Mouse (Mus musculus): Measurements from ENCODE around the gene AI661453. TPM values are rescaled to one million over a fixed set of nuclear protein-coding genes. Genes with fewer than 3 reads are reported as not detected.

The AI661453 gene
- total and polyA plus RNA-seq, 3 experiments: not detected

DNA sequence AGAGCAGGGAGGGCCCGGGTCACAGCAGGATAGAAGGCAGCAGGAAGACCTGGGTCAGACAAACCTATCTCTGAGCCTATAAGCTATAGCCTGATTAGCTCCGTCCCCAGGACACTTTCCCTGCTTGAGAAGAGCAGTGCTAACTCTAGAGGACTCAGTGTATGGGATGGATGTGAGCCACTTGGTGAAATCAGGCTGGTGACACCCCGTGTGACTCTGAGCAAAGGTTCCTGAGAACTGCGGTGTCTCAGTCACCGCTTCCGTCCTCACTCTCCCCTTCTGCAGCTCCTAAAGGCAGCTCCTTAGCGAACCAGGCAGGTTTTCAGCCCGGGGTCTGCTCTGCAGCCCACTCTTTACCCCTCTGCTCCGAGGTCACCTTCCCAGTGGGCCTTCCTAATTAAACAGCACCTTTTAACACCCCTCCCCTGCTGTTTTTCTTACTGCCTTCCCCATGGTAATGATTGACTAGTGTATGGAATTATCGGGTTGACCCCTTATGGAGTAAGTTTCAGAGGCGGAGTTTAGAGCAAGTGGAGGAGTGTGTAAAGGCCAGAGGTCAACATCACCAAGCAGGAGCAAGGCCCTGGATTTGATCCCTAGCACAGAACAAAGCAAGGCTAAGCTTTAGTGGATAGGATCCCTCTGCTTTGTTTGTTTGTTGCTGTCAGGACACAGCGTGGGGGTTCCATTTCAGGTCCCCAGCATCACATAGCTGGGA lies 28.0 kb downstream of the AI661453 start:
- DNase-seq (ENCODE audit: low read depth, low spot score): no peak
- Histone ChIP-seq H3K4me1 (ENCODE audit: control insufficient read depth in 1 of 2, insufficient read depth in 2 of 2, low read length in 2 of 2) (peaks cover 0 to 6% of the 10 kb centered on the region in 2 experiments; a peak in 2 of 4 replicates), H3K27me3 (ENCODE audit: control insufficient read depth in 1 of 2, insufficient read depth in 2 of 2, low read length in 2 of 2) (peaks cover 3 to 5% of the 10 kb centered on the region in 2 experiments; a peak in 3 of 4 replicates), H3K4me3 (ENCODE audit: control insufficient read depth in 1 of 2, insufficient read depth in 1 of 2, low read depth in 2 of 2, low read length in 2 of 2) (no peak overlapping the region), H3K9ac (ENCODE audit: control insufficient read depth, low read depth, low read length, poor library complexity, severe bottlenecking) (no peak overlapping the region), H3K27ac (ENCODE audit: control insufficient read depth, low read depth, low read length) (no peak overlapping the region), H3K9me3 (replicated peaks; ENCODE audit: insufficient read depth, low read length) (no peaks in the 10 kb centered on the region), H3K36me3 (ENCODE audit: control insufficient read depth in 1 of 2, insufficient read depth in 2 of 2, low read length in 2 of 2) (no peaks in the 10 kb centered on the region), H3K79me2 (ENCODE audit: control insufficient read depth, insufficient read depth, low read length, poor library complexity) (no peaks in the 10 kb centered on the region)
- TF ChIP-seq GABPA (IDR thresholded peaks at IDR 0.05; ENCODE audit: low read depth, low read length): no peak

- DNase-seq (ENCODE audit: low read depth, low spot score): peak; percentile 20
- no peak overlapping the region for H3K4me3 ChIP-seq (ENCODE audit: control insufficient read depth in 1 of 2, insufficient read depth in 1 of 2, low read depth in 2 of 2, low read length in 2 of 2)
- no peaks in the 10 kb centered on the region for H3K79me2 ChIP-seq (ENCODE audit: control insufficient read depth, insufficient read depth, low read length, poor library complexity)
- H3K27ac ChIP-seq (ENCODE audit: control insufficient read depth, low read depth, low read length): no peak overlapping the region
- H3K9me3 ChIP-seq (replicated peaks; ENCODE audit: insufficient read depth, low read length): no peaks in the 10 kb centered on the region
- H3K27me3 ChIP-seq (ENCODE audit: control insufficient read depth in 1 of 2, insufficient read depth in 2 of 2, low read length in 2 of 2): peaks cover 3 to 5% of the 10 kb centered on the region in 2 experiments; a peak in 3 of 4 replicates
- TF ChIP-seq TAL1 (IDR thresholded peaks at IDR 0.05; ENCODE audit: low read length) (0 out of 2 replicates have a peak, but pooled peaks have one; percentile 27), USF1 (IDR thresholded peaks at IDR 0.05; ENCODE audit: low read depth, low read length) (no peak)
- no peak overlapping the region for H3K9ac ChIP-seq (ENCODE audit: control insufficient read depth, low read depth, low read length, poor library complexity, severe bottlenecking)
- H3K4me1 ChIP-seq (ENCODE audit: control insufficient read depth in 1 of 2, insufficient read depth in 2 of 2, low read length in 2 of 2): no peaks in the 10 kb centered on the region; a peak in 1 of 4 replicates
- no peaks in the 10 kb centered on the region for H3K36me3 ChIP-seq (ENCODE audit: control insufficient read depth in 1 of 2, insufficient read depth in 2 of 2, low read length in 2 of 2)
Measured at GRCm38 (mm10) chr17:47465016-47465415, 28.6 kb downstream of the AI661453 start.

- H3K27me3 ChIP-seq (ENCODE audit: control insufficient read depth in 1 of 2, insufficient read depth in 2 of 2, low read length in 2 of 2): peaks cover 3 to 5% of the 10 kb centered on the region in 2 experiments; a peak in 3 of 4 replicates
Measured at GRCm38 (mm10) chr17:47466284-47466683, 29.9 kb downstream of the AI661453 start.

More at GRCm38 (mm10) chr17:47466284-47466683, 29.9 kb downstream of the AI661453 start:
- H3K27ac ChIP-seq (ENCODE audit: control insufficient read depth, low read depth, low read length): no peak overlapping the region
- H3K4me3 ChIP-seq (ENCODE audit: control insufficient read depth in 1 of 2, insufficient read depth in 1 of 2, low read depth in 2 of 2, low read length in 2 of 2): no peak overlapping the region
- no peaks in the 10 kb centered on the region for H3K79me2 ChIP-seq (ENCODE audit: control insufficient read depth, insufficient read depth, low read length, poor library complexity)
- H3K36me3 ChIP-seq (ENCODE audit: control insufficient read depth in 1 of 2, insufficient read depth in 2 of 2, low read length in 2 of 2): no peaks in the 10 kb centered on the region
- H3K4me1 ChIP-seq (ENCODE audit: control insufficient read depth in 1 of 2, insufficient read depth in 2 of 2, low read length in 2 of 2): no peaks in the 10 kb centered on the region; a peak in 1 of 4 replicates
- TF ChIP-seq SIN3A (IDR thresholded peaks at IDR 0.05; ENCODE audit: low read length) (no peak), MYB (IDR thresholded peaks at IDR 0.05; ENCODE audit: low read depth, low read length) (no peak), ZC3H11A (IDR thresholded peaks at IDR 0.05; ENCODE audit: low read depth, low read length) (no peak), JUND (IDR thresholded peaks at IDR 0.05; ENCODE audit: low read depth, low read length) (no peak), POLR2AphosphoS2 (IDR thresholded peaks at IDR 0.05; ENCODE audit: low read length) (no peak), TBP (IDR thresholded peaks at IDR 0.05; ENCODE audit: low read depth, low read length) (no peak), MYC (IDR thresholded peaks at IDR 0.05; ENCODE audit: low read depth, low read length) (no peak), MXI1 (IDR thresholded peaks at IDR 0.05; ENCODE audit: low read depth, low read length) (no peak), GATA1 (IDR thresholded peaks at IDR 0.05; ENCODE audit: low read depth, low read length) (no peak), POLR2A (IDR thresholded peaks at IDR 0.05; ENCODE audit: control insufficient read depth in 1 of 2, insufficient read depth in 1 of 2, low read depth in 1 of 2, low read length in 2 of 2, poor library complexity in 1 of 2) (no peak), TCF12 (IDR thresholded peaks at IDR 0.05; ENCODE audit: low read depth, low read length) (no peak), USF1 (IDR thresholded peaks at IDR 0.05; ENCODE audit: low read depth, low read length) (no peak)
- no peaks in the 10 kb centered on the region for H3K9me3 ChIP-seq (replicated peaks; ENCODE audit: insufficient read depth, low read length)
- DNase-seq (ENCODE audit: low read depth, low spot score): no peak
- no peak overlapping the region for H3K9ac ChIP-seq (ENCODE audit: control insufficient read depth, low read depth, low read length, poor library complexity, severe bottlenecking)
